Mouse (Mus musculus): ENCODE data around the gene Rps6ka2. TPM values are rescaled to one million over a fixed set of nuclear protein-coding genes. Genes with fewer than 3 reads are reported as not detected.

The Rps6ka2 gene
- polyA plus RNA-seq, 1 experiment from 2014 or later, result 1.8 TPM

- Histone ChIP-seq H3K9ac (ENCODE audit: low read depth, low read length) (no peak overlapping the region), H3K27ac (ENCODE audit: low read depth, low read length) (no peak overlapping the region), H3K4me2 (replicated peaks; ENCODE audit: low read depth) (no peak overlapping the region), H3K9me3 (ENCODE audit: control insufficient read depth) (no peaks in the 10 kb centered on the region), H3K36me3 (ENCODE audit: control insufficient read depth, insufficient read depth) (no peaks in the 10 kb centered on the region), H3K27me3 (replicated peaks; ENCODE audit: control insufficient read depth, insufficient read depth, low read length) (no peaks in the 10 kb centered on the region), H3K4me1 (replicated peaks; ENCODE audit: control insufficient read depth, insufficient read depth, low read length) (no peaks in the 10 kb centered on the region; the same call in 1 of the 2 replicates), H3K4me3 (ENCODE audit: low read depth, low read length) (no peak overlapping the region)
- no peak for TF ChIP-seq CTCF (IDR thresholded peaks at IDR 0.05; ENCODE audit: low read depth)
- WGBS, result 92% methylated on average over 2 of the region's 2 CpGs
- no peak for ATAC-seq
Measured at GRCm38 (mm10) chr17:7267843-7268242, 97.9 kb downstream of the Rps6ka2 start.

GRCm38 (mm10) chr17:7269151-7269806 is 99.4 kb downstream of the Rps6ka2 start:
- Histone ChIP-seq H3K9ac (ENCODE audit: low read depth, low read length) (no peak overlapping the region), H3K27ac (ENCODE audit: low read depth, low read length) (no peak overlapping the region), H3K4me3 (ENCODE audit: low read depth, low read length) (no peak overlapping the region), H3K9me3 (ENCODE audit: control insufficient read depth) (no peaks in the 10 kb centered on the region), H3K4me2 (replicated peaks; ENCODE audit: low read depth) (no peak overlapping the region), H3K27me3 (replicated peaks; ENCODE audit: control insufficient read depth, insufficient read depth, low read length) (no peaks in the 10 kb centered on the region), H3K36me3 (ENCODE audit: control insufficient read depth, insufficient read depth) (no peaks in the 10 kb centered on the region), H3K4me1 (replicated peaks; ENCODE audit: control insufficient read depth, insufficient read depth, low read length) (no peaks in the 10 kb centered on the region; the same call in 1 of the 2 replicates)
- ATAC-seq, result no peak
- 36% methylated on average over 12 of the region's 12 CpGs for WGBS
- TF ChIP-seq CTCF (IDR thresholded peaks at IDR 0.05; ENCODE audit: low read depth), result 0 out of 2 replicates have a peak, but pooled peaks have one; percentile 6

GRCm38 (mm10) chr17:7270506-7270905 is 100.6 kb downstream of the Rps6ka2 start:
- Histone ChIP-seq H3K9me3 (ENCODE audit: control insufficient read depth) (no peaks in the 10 kb centered on the region), H3K27ac (ENCODE audit: low read depth, low read length) (no peak overlapping the region), H3K27me3 (replicated peaks; ENCODE audit: control insufficient read depth, insufficient read depth, low read length) (no peaks in the 10 kb centered on the region), H3K36me3 (ENCODE audit: control insufficient read depth, insufficient read depth) (no peaks in the 10 kb centered on the region), H3K9ac (ENCODE audit: low read depth, low read length) (no peak overlapping the region), H3K4me1 (replicated peaks; ENCODE audit: control insufficient read depth, insufficient read depth, low read length) (no peaks in the 10 kb centered on the region), H3K4me3 (ENCODE audit: low read depth, low read length) (no peak overlapping the region), H3K4me2 (replicated peaks; ENCODE audit: low read depth) (no peak overlapping the region)
- no peak for TF ChIP-seq CTCF (IDR thresholded peaks at IDR 0.05; ENCODE audit: low read depth)
- WGBS, result 44% methylated on average over 8 of the region's 8 CpGs
- ATAC-seq, result no peak

GRCm38 (mm10) chr17:7271522-7272134 is 101.7 kb downstream of the Rps6ka2 start:
- 42% methylated on average over 10 of the region's 10 CpGs for WGBS
- Histone ChIP-seq H3K9me3 (ENCODE audit: control insufficient read depth) (no peaks in the 10 kb centered on the region), H3K27ac (ENCODE audit: low read depth, low read length) (no peak overlapping the region), H3K36me3 (ENCODE audit: control insufficient read depth, insufficient read depth) (no peaks in the 10 kb centered on the region), H3K4me2 (replicated peaks; ENCODE audit: low read depth) (no peak overlapping the region), H3K27me3 (replicated peaks; ENCODE audit: control insufficient read depth, insufficient read depth, low read length) (no peaks in the 10 kb centered on the region), H3K4me3 (ENCODE audit: low read depth, low read length) (no peak overlapping the region), H3K4me1 (replicated peaks; ENCODE audit: control insufficient read depth, insufficient read depth, low read length) (no peaks in the 10 kb centered on the region), H3K9ac (ENCODE audit: low read depth, low read length) (no peak overlapping the region)
- peak; percentile 65 for ATAC-seq
- TF ChIP-seq CTCF (IDR thresholded peaks at IDR 0.05; ENCODE audit: low read depth), result no peak

GRCm38 (mm10) chr17:7273054-7273453 is 103.1 kb downstream of the Rps6ka2 start:
- 9% methylated on average over 9 of the region's 9 CpGs for WGBS
- Histone ChIP-seq H3K36me3 (ENCODE audit: control insufficient read depth, insufficient read depth) (no peaks in the 10 kb centered on the region), H3K27me3 (replicated peaks; ENCODE audit: control insufficient read depth, insufficient read depth, low read length) (no peaks in the 10 kb centered on the region), H3K27ac (ENCODE audit: low read depth, low read length) (no peak overlapping the region), H3K9me3 (ENCODE audit: control insufficient read depth) (no peaks in the 10 kb centered on the region), H3K9ac (ENCODE audit: low read depth, low read length) (no peak overlapping the region), H3K4me2 (replicated peaks; ENCODE audit: low read depth) (no peak overlapping the region), H3K4me1 (replicated peaks; ENCODE audit: control insufficient read depth, insufficient read depth, low read length) (no peaks in the 10 kb centered on the region), H3K4me3 (ENCODE audit: low read depth, low read length) (no peak overlapping the region)
- ATAC-seq, result no peak
- TF ChIP-seq CTCF (IDR thresholded peaks at IDR 0.05; ENCODE audit: low read depth), result no peak

- Histone ChIP-seq H3K9me3 (ENCODE audit: control insufficient read depth) (no peaks in the 10 kb centered on the region), H3K36me3 (ENCODE audit: control insufficient read depth, insufficient read depth) (0 out of 2 replicates have a peak, but pooled peaks cover 2% of the 10 kb centered on the region), H3K9ac (ENCODE audit: low read depth, low read length) (no peak overlapping the region), H3K27ac (ENCODE audit: low read depth, low read length) (no peak overlapping the region), H3K4me1 (replicated peaks; ENCODE audit: control insufficient read depth, insufficient read depth, low read length) (no peaks in the 10 kb centered on the region), H3K27me3 (replicated peaks; ENCODE audit: control insufficient read depth, insufficient read depth, low read length) (no peaks in the 10 kb centered on the region), H3K4me2 (replicated peaks; ENCODE audit: low read depth) (no peak overlapping the region), H3K4me3 (ENCODE audit: low read depth, low read length) (no peak overlapping the region)
- no peak for ATAC-seq
- WGBS, result 79% methylated on average over 10 of the region's 10 CpGs
- TF ChIP-seq CTCF (IDR thresholded peaks at IDR 0.05; ENCODE audit: low read depth), result no peak
Measured at GRCm38 (mm10) chr17:7273785-7274184, 103.9 kb downstream of the Rps6ka2 start.
